Mouse (Mus musculus): ENCODE measurements around the gene Gfra4.
"Not testable (repeated sequence)": the region's sequence is repeated elsewhere in the genome, so short reads cannot be mapped to it uniquely, and the experiment has no call there.

The Gfra4 gene

GRCm38 (mm10) chr2:131052043-131052442 is 9.2 kb upstream of the Gfra4 start:
- no peak for DNase-seq (ENCODE audit: low read depth, low spot score)

DNA sequence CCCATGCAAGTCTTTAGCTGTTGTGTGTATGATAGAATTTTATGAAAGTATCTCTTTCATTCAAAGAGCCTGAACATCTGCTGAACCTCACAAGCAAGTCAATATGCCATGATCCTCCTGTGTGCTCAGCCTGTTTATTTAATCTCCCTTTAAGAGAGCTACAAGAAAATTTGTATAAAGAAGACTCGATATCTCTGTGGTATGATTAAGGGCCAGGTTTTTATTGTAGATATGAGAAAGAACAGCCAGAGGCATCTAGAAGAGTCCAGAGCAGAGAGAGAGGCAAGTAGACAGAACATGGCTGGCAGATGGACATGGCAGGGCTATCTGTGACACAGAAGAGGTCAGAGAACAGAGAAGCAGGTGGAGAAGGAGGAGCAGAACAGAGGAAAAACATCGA is 3.1 kb upstream of the Gfra4 start:
- no peak for DNase-seq (ENCODE audit: low read depth, low spot score)

DNA sequence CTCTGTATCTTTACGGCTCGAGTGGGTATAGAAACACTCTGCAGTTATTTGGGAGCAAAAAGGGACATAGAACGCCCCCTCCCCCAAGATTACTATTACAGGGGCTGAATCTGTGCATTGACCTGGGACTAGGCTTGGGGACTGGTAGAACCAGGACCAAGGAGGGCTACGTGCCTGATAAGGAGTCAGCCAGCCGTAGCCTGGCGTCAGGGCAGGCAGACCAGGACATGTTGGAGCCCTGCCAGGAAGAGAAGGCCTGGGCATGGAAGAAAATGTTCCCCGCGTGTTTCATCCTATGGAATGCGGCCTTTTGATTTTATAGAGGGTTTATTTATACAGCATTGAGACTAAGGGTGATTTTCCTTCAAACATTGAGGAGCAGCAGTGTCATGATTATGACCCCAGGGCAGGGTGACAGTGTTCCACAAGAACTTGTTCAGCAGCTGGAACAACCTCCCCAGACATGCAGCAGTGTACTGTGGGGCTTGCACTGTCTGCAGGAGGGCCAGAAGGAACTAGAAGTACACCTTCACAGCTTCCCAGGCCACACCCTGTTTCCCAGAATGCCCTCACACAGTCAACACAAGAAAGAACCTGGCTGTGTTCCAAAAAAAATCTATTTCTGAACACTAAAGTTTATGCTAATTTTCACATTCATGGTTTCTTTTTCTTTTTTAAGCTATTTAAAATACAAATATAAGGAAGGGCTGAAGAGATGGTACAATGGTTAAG is 2.3 kb upstream of the Gfra4 start:
- DNase-seq (ENCODE audit: low read depth, low spot score) = no peak

GRCm38 (mm10) chr2:131044354-131044852 is 1.5 kb upstream of the Gfra4 start:
- DNase-seq (ENCODE audit: low read depth, low spot score) = peak; percentile 52

DNA sequence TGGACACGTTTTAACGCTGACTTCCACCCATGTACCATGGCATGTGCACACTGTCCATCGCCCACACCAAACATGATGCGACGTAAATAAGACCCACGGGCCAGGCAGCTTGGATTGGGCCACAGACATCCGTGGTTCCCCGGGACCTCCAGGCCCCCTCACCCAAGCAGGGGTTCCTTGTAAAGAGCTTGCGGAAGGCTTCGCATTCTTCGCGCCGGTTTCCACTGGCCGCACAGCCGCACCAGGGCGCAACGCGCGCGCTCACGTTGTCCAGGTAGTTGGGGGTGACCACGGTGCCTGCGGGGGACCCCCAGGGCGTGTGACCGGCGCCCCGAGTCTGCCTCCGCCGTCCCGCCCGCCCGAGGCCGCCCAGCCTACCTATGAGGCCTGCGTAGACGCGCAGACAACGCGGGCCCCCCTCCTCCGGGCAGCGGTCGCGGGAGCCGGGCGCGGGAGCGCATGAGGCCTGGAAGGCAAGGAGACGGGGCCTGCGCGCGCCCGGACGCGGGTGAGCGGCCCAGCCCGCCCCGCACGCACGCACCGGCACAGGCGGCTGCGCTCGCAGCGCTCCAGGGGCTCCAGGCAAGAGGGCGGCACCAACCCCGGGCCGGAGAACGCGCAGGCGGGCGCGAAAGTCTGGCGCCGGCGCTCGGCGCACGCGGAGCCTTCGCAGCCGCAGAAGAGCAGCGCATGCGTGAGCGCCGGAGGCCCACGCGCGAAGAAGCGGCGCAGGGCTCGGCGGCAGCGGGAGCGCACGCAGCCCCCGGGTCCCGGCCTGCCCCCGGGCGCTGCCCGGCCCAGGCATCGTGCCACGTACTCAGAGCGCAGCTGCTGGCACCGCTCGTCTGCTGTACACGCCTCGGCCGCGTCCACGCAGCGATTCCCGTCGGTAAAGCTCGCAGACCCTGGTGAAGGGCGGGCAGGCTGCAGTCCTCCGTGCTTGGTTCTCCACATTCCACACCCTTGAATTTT is 1.7 kb downstream of the Gfra4 start:
- DNase-seq (ENCODE audit: low read depth, low spot score) = no peak

- DNase-seq (ENCODE audit: low read depth, low spot score) = no peak
Observed at GRCm38 (mm10) chr2:131038675-131039074, 4.2 kb downstream of the Gfra4 start.

DNA sequence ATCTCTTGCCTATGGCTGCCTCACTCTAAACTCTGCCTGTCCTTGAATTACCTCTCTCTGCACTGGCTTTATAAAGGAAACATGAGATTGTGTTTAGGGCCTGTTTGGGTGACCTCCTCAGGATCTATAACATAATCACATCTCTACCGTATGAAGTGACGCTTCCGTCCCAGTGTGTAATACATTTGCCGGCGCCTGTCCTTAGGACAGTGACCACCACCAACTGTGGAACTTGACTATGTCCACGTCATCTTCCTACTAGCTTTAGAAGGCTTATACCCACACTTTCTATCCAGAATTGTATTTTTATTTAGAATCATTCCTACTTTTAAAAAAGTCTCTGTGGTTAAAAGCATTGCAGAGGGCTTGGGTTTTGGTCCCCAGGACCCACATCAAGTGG is 4.7 kb downstream of the Gfra4 start:
- no peak for DNase-seq (ENCODE audit: low read depth, low spot score)

GRCm38 (mm10) chr2:131037226-131037990 is 5.5 kb downstream of the Gfra4 start:
- DNase-seq (ENCODE audit: low read depth, low spot score) = no peak

DNA sequence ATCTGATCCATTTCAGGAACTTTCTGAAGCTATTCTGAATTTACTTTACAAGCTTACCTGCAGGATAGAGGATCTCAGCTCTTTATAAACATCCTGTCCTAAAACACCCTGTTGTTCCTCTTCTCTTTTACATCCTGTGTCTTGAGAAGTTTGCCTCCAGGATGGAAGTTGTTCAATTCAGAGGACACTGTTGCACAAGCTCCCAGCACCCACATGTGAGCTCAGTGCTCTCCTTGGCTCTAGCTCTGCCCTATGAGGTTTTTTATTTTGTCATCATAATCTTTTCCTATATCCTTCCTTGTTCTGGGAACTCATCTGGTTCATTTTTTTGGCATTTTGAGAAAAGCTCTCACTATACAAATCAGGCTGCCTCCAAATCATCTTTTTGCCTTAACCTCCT is 6.1 kb downstream of the Gfra4 start:
- no peak for DNase-seq (ENCODE audit: low read depth, low spot score)

GRCm38 (mm10) chr2:131036343-131036742 is 6.5 kb downstream of the Gfra4 start:
- no peak for DNase-seq (ENCODE audit: low read depth, low spot score)

DNA sequence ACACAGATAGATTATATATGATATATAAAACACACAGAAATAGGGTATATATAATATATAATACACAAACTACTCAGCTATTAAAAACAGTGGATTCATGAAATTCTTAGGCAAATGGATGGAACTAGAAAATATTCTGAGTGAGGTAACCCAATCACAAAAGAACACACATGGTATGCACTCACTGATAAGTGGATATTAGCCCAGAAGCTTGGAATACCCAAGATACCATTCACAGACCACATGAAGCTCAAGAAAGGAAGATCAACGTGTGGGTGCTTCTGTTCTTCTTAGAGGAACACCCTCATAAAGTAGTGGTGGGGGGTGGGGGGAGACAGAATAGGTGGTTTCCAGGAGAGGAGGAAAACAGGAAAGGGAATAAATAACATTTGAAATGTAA is 11.5 kb downstream of the Gfra4 start:
- DNase-seq (ENCODE audit: low read depth, low spot score) = not testable (repeated sequence)

- DNase-seq (ENCODE audit: low read depth, low spot score) = no peak
Observed at GRCm38 (mm10) chr2:131030998-131031397, 11.9 kb downstream of the Gfra4 start.

DNA sequence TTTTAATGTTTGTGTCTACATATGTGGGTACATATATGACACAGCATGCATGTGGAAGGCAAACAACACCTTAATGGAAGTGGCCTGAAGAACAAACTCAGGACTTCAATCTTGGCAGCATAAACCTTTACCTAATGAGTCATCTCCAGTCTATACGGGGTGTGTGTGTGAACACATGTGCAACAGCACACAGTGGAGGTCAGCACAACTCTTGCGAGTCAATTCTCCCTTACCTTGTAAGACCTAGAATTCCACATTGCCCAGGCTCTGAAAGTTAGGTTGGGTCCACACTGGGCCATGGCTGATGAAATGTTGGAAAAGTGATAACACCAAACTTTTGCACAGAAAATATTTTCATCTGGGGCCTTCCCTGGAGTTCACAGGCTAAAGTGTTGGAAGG is 12.3 kb downstream of the Gfra4 start:
- DNase-seq (ENCODE audit: low read depth, low spot score) = no peak

- no peak for DNase-seq (ENCODE audit: low read depth, low spot score)
Observed at GRCm38 (mm10) chr2:131029065-131029935, 13.6 kb downstream of the Gfra4 start.

GRCm38 (mm10) chr2:131026941-131027340 is 15.9 kb downstream of the Gfra4 start:
- no peak for DNase-seq (ENCODE audit: low read depth, low spot score)

DNA sequence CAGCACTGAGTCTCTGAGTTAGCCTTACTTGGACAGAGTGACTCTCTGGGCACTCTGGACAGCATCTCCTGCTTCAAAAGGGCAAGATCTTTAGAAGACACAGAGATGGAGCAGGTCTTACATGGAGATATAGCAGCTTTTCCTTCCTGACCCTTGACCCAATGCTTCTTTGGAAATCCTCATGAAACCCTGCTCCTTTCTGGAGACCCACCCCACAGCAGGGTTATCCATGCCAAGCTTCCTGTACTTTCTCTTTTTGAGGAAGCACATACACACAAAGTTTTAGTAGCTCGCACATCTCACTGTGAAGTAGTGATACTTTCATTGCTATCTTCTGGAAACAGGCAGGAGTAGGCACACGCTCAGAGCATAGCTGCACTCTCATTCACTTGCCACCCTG is 17.7 kb downstream of the Gfra4 start:
- DNase-seq (ENCODE audit: low read depth, low spot score) = no peak

DNA sequence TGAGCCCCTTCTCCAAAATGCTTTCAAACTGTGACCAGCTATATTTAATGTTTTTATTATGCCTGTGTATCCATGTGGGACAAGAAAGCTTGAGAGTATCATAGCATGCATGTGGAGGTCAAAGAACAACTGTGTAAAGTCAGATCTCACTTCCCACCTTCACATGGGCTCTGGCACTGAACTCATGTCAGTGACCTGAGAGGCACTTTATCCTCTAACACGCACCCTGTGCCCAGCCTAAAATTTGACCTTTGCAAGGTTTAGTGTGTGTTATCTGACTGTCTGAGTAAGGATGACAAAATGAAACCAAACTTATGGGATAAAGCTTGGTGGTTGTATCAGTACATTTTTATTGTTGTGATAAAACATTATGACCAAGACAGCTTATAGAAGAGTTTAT is 32.3 kb downstream of the Gfra4 start:
- DNase-seq (ENCODE audit: low read depth, low spot score) = no peak

DNA sequence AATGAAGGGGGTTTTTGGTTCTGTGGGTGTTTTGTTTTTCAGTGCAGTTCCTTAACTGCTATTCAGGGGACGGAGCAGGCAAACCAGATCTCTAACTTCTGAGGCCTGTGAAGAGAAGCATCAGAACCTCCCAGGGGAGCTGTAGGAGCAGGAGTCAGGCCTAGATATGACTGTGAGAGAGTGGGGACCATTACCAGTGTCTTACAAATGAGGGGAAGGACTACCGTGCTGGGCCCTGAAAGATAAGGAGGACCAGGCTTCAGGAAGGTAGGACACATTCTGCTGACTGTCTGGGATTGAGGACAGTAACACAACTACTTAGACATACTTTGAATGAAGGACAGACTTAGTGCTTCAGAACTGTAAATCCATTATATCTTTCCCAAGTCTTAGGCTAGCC is 33.8 kb downstream of the Gfra4 start:
- DNase-seq (ENCODE audit: low read depth, low spot score) = no peak

GRCm38 (mm10) chr2:130992818-130993217 is 50.1 kb downstream of the Gfra4 start:
- no peak for DNase-seq (ENCODE audit: low read depth, low spot score)
